Mouse (Mus musculus) hindbrain, embryonic 14.5 days (tissue): ENCODE measurements at regions not wholly inside any gene's neighbourhood (a gene's known extent, or its start where the extent isn't known, plus 50 kb on each side); places are given as distances from the start of the nearest gene placed in this dataset.

ENCODE experiments used
- ATAC-seq: fragments of 200-750 bp; cut with Nextera tagmentation; 2 replicates; pipeline ENCODE4 v1.8.0; 2017; ENCODE audit warnings: moderate number of reproducible peaks, mild to moderate bottlenecking, moderate TSS enrichment, moderate library complexity; ENCODE audit not compliant: low FRiP score
- DNase-seq: peaks from one replicate; pipeline ENCODE4 v3.0.0-alpha.2; 2015; ENCODE audit warnings: low spot score
- H3K27ac ChIP-seq: fragments of 300-500 bp; sonication (generic); 2 replicates; pipeline ENCODE4 v1.5.1; 2014; ENCODE audit warnings: mild to moderate bottlenecking, moderate library complexity
- H3K27me3 ChIP-seq: fragments of 300-500 bp; sonication (generic); 2 replicates; pipeline ENCODE4 v1.6.1; 2014; ENCODE audit warnings: mild to moderate bottlenecking, low read length, mixed read lengths; ENCODE audit not compliant: control insufficient read depth, insufficient read depth
- H3K36me3 ChIP-seq: fragments of 300-500 bp; sonication (generic); replicated peaks from 2 replicates; pipeline ENCODE4 v1.6.1; 2014; ENCODE audit not compliant: control insufficient read depth, insufficient read depth
- H3K4me1 ChIP-seq: fragments of 300-500 bp; sonication (generic); replicated peaks from 2 replicates; pipeline ENCODE4 v1.6.1; 2014; ENCODE audit warnings: antibody characterized with exemption, low read length, mixed read lengths; ENCODE audit not compliant: control insufficient read depth, insufficient read depth
- H3K4me2 ChIP-seq: fragments of 300-500 bp; sonication (generic); replicated peaks from 2 replicates; pipeline ENCODE4 v1.6.1; 2014; ENCODE audit warnings: mild to moderate bottlenecking, moderate library complexity
- H3K4me3 ChIP-seq: fragments of 300-500 bp; sonication (generic); replicated peaks from 2 replicates; pipeline ENCODE4 v1.5.1; 2014; ENCODE audit warnings: mild to moderate bottlenecking, low read length
- H3K9ac ChIP-seq: fragments of 300-500 bp; sonication (generic); 2 replicates; pipeline ENCODE4 v1.6.1; 2014
- H3K9me3 ChIP-seq: fragments of 300-500 bp; sonication (generic); 2 replicates; pipeline ENCODE4 v1.6.1; 2016; ENCODE audit warnings: low read length; ENCODE audit not compliant: control insufficient read depth
- WGBS: fragments of 180-500 bp; shearing (Covaris S2); extraction: QIAGEN DNeasy Blood & Tissue Kit; methylation state at CpG from one replicate; pipeline ENCODE4 v1.1.7; 2014; 5-methylcytosine and 5-hydroxymethylcytosine counted together

DNA sequence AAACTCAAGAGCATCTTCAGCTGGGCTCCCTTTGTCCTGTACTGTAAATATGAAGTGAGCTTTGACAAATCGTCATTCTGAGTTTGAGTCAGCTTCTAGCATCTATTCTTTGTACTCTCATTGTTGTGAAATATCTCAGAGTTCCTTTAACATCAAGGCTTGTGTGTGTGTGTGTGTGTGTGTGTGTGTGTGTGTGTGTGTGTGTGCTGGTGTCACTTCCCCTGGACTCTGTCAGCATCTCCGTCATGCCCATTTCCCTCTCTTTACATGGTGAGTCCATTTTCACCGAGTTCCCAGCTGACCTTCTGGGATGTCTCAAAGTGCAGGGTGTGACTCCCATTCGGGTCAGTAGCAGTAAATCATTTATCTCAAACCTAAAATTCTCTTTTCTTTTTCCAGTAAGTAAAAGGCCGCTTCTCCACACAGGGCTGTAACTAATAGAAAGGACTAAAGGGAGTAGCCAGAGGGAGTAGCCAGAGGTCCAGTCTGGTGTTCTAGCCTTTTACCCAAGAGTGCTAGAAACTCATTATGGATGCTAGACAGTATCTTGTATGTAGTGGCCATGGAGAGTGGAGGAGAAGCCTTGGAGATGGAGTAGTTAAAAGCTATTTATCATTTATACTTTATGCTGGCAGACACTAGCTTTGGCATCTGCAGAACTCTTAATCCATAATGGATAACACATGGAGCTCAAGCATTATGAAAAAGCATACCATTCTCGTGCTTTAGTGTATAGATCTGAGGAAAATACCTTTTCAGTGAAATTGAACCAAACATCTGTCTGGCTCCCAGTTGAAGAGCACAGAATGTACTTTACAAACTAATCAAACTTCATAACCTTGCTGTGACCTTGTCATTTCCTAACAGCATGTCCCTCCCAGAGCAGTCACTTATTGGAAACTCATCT is 85.6 kb upstream of the Thbs1 start:
- Histone ChIP-seq H3K27ac (no peak overlapping the region), H3K4me1 (no peaks in the 10 kb centered on the region), H3K36me3 (no peaks in the 10 kb centered on the region), H3K27me3 (no peaks in the 10 kb centered on the region), H3K9ac (no peak overlapping the region), H3K4me2 (no peak overlapping the region), H3K9me3 (no peaks in the 10 kb centered on the region), H3K4me3 (no peak overlapping the region)
- DNase-seq, result no peak
- 83% methylated on average over 6 of the region's 6 CpGs for WGBS
- no peak for ATAC-seq

DNA sequence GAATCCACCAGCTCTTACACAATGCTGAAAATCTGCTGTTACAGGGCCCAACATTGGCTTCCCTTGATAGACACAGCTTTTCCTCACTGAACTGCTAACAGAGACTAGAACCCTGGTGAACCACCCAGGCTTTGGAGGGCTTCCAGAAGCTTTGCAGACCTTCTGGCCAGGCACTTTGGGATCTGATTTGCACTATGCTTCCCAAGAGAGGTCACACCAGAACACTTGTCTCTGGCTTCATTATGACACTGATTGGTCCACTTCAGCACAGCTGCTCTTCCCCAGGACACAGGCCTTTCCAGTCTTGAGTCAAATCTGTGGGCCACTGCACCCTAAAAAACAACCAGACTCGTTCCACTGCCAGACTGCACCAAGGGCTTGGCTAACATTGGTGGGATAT is 82.8 kb upstream of the Thbs1 start:
- WGBS, result 70% methylated on average over 1 of the region's 1 CpGs
- no peaks in the 10 kb centered on the region for H3K36me3 ChIP-seq

DNA sequence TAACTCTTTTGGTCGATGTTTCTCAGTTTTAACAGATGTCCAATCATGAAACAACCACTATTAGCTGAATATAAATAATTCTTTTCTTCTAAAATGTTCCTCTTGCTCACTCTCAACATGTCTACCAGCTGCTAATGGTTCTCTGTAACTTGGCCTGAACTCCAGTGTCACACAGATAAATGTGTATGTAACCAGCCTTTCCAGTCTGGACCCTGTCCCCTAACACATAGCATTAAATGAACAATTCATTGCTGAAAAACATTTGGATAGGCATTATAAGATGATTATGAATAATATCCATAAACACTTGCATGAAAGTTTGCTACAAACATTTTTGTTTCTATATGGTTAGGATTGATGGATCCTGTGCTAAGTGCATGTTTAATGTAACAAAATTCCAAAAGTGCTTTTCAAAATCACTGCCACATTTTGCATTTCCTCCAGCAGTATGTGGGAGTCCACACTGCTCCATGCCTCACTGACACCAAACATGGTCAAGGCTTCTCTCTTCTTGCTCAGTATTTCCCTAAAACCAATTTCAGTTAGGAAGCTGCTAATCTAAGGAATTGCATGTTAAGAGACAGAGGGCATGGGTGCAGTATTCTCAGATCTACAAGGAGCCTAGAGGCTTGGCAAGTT is 82.1 kb upstream of the Thbs1 start:
- 74% methylated on average over 1 of the region's 1 CpGs for WGBS
- Histone ChIP-seq H3K9me3 (no peaks in the 10 kb centered on the region), H3K4me3 (no peak overlapping the region), H3K9ac (no peak overlapping the region), H3K4me1 (no peaks in the 10 kb centered on the region), H3K27ac (no peak overlapping the region), H3K4me2 (no peak overlapping the region), H3K27me3 (no peaks in the 10 kb centered on the region), H3K36me3 (no peaks in the 10 kb centered on the region)
- ATAC-seq, result no peak
- no peak for DNase-seq

More for the DNA sequence above, 82.8 kb upstream of the Thbs1 start:
- no peaks in the 10 kb centered on the region for H3K4me1 ChIP-seq
- H3K9ac ChIP-seq, result no peak overlapping the region
- no peak overlapping the region for H3K4me3 ChIP-seq
- no peak overlapping the region for H3K27ac ChIP-seq
- H3K27me3 ChIP-seq, result no peaks in the 10 kb centered on the region
- DNase-seq (no peak), ATAC-seq (no peak)
- no peak overlapping the region for H3K4me2 ChIP-seq
- H3K9me3 ChIP-seq, result no peaks in the 10 kb centered on the region

DNA sequence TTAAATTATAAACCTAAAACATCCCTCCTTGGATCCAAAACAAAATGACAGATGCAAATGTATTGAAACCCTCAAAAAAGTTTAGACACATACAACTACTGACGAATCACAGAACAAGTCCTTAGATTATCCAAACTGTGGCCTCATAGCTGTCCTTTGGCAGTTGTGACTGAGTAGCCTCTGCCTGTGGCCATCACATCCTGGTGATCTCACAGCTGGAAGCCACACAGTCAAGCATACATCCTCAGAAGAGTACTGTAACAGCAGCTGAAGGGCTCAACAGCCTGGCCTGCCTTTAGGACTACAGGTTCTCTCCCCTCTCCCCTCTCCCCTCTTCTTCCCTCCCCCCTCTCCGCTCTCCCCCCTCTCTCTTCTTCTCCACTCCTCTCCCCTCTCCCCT is 80.0 kb upstream of the Thbs1 start:
- no peak overlapping the region for H3K27ac ChIP-seq
- WGBS, result 73% methylated on average over 2 of the region's 2 CpGs
- DNase-seq (no peak), ATAC-seq (no peak)
- H3K27me3 ChIP-seq, result no peaks in the 10 kb centered on the region
- H3K9me3 ChIP-seq, result no peaks in the 10 kb centered on the region
- no peaks in the 10 kb centered on the region for H3K4me1 ChIP-seq
- no peaks in the 10 kb centered on the region for H3K36me3 ChIP-seq
- no peak overlapping the region for H3K4me3 ChIP-seq
- no peak overlapping the region for H3K4me2 ChIP-seq
- H3K9ac ChIP-seq, result no peak overlapping the region

DNA sequence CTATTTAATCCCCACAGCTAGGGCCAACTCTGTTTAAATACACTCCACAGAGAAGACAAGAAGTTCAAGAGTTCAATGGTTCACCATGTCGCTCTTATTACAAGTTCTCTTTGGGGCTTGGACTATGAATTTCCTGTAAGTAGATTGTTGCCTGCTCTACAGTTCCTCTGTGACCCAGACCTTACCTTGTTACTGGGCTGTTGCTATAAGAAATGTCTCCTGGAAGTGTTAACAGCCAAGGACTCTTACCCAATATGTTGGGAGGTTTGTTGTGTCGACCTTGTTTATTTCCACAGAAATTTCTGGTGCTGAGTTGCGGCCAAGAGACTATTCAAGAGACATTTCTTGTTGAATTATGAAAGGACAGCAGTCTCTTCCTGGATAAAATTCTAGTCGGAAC is 78.3 kb upstream of the Thbs1 start:
- no peaks in the 10 kb centered on the region for H3K4me1 ChIP-seq
- DNase-seq (no peak), ATAC-seq (no peak)
- H3K27me3 ChIP-seq, result no peaks in the 10 kb centered on the region
- H3K4me2 ChIP-seq, result no peak overlapping the region
- no peaks in the 10 kb centered on the region for H3K36me3 ChIP-seq
- WGBS, result 93% methylated on average over 4 of the region's 4 CpGs
- no peak overlapping the region for H3K27ac ChIP-seq
- H3K9ac ChIP-seq, result no peak overlapping the region
- no peak overlapping the region for H3K4me3 ChIP-seq
- no peaks in the 10 kb centered on the region for H3K9me3 ChIP-seq

DNA sequence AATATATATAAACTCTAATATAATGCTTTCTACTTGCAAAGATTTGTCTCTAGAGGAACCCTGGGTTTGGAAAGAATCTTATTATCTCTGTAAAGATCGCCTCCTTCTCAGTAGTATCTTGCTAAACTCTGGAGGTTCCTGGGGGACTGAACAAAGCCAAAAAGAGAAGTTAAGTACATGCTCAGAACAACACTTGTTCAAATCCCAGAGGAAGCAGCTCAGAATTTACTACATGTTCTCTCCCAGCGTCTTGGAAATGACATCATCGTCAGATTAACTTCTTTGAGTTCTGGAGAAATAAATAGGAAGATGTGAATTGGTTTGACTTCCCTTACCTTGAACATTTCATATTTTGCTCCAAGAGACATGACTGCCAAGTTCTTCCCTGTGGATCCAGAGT is 77.7 kb upstream of the Thbs1 start:
- Histone ChIP-seq H3K4me2 (no peak overlapping the region), H3K27ac (no peak overlapping the region), H3K9ac (no peak overlapping the region), H3K36me3 (no peaks in the 10 kb centered on the region), H3K9me3 (no peaks in the 10 kb centered on the region), H3K4me1 (no peaks in the 10 kb centered on the region), H3K27me3 (no peaks in the 10 kb centered on the region), H3K4me3 (no peak overlapping the region)
- ATAC-seq, result no peak
- no peak for DNase-seq
- WGBS, result 90% methylated on average over 3 of the region's 3 CpGs

DNA sequence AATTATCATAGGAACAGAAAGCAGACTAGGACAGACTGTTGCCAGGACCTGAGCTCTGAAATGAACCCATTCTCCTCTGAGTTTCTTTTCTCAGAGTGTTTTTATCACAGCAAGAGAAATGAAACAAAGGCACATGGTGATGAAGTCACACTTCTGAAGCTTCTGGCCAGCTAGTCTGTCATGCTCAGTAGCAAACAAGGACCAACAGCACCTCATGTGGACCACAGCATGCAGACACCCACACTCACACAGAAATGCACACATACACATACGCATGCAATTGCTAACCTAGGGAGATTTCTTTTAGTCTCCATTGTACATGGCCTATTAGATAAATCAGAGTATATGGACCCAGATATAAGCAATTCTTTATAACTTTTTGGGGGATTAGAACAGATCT is 76.3 kb upstream of the Thbs1 start:
- no peak overlapping the region for H3K9ac ChIP-seq
- no peaks in the 10 kb centered on the region for H3K9me3 ChIP-seq
- DNase-seq (no peak), ATAC-seq (no peak)
- H3K4me3 ChIP-seq, result no peak overlapping the region
- H3K27me3 ChIP-seq, result no peaks in the 10 kb centered on the region
- H3K4me2 ChIP-seq, result no peak overlapping the region
- no peaks in the 10 kb centered on the region for H3K36me3 ChIP-seq
- H3K4me1 ChIP-seq, result no peaks in the 10 kb centered on the region
- no peak overlapping the region for H3K27ac ChIP-seq
- WGBS, result 100% methylated on average over 1 of the region's 1 CpGs

DNA sequence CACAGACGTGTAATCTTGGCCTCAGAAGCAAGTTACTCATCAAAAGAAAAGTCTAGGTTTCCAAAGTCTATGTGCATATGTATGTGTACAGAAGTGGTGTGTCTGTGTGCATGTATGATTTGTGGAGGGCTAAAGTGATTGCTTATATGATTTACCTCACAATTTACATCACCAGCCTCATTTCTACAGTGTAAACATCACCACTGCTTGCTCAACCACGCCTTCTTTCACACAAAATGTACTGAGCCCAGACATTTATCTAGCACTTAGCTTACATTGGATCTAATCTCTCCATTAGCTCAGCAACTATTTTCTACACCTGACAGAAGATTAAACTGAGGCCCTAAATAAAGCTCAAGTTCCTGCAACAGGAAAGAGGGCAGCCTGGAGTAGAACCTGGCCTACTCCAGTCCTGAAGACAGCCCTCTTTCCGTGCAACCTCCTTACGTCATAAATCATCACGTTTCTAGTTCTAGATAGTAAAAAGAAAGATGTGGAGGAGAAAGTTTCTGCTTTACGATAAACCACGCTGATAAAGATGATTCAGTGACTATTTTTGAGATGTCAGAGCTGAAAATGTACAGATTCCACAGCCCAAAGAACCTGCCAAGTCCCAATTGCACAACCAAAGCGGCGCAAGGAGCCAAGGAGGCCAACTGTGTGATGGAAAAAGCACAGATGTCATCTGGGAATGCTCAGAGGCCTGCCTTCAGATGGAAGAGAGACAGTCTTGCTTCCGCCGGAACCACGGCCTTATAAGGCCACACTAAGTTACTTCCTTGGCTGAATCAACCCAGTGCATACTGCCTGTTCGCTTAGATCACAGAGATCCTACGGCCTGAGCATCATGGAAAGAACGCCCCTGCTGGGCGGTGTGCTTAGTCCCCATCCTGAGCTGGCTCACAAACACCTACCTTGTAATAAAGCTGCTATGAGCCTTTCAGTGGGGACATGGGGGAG is 72.5 kb upstream of the Thbs1 start:
- H3K4me1 ChIP-seq, result no peaks in the 10 kb centered on the region
- WGBS, result 92% methylated on average over 16 of the region's 16 CpGs
- ATAC-seq (no peak), DNase-seq (no peak)
- no peak overlapping the region for H3K4me3 ChIP-seq
- no peaks in the 10 kb centered on the region for H3K9me3 ChIP-seq
- H3K4me2 ChIP-seq, result no peak overlapping the region
- H3K27me3 ChIP-seq, result no peaks in the 10 kb centered on the region
- H3K27ac ChIP-seq, result no peak overlapping the region
- H3K36me3 ChIP-seq, result no peaks in the 10 kb centered on the region
- H3K9ac ChIP-seq, result no peak overlapping the region

DNA sequence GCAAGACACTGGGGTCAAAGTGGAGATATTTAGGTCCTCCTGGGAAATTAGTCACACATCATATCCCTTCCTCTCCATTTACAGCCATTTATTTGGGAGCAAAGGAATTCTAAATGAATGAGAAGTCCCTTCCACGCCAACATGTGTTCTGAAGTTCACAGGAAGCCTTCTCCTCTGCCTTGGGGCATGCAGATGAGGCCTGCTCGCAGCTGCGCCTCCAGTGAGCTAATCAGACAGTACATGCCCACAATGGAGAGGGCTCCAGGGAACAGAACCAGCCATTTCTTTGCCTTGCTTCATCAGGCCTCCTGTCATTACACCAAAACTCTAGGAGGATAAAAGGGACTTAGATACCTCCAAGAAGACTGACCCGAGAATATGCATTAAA is 71.9 kb upstream of the Thbs1 start:
- DNase-seq (no peak), ATAC-seq (no peak)
- H3K27ac ChIP-seq, result no peak overlapping the region
- no peak overlapping the region for H3K4me2 ChIP-seq
- no peaks in the 10 kb centered on the region for H3K27me3 ChIP-seq
- WGBS, result 71% methylated on average over 4 of the region's 4 CpGs
- H3K9ac ChIP-seq, result no peak overlapping the region
- H3K4me3 ChIP-seq, result no peak overlapping the region
- H3K9me3 ChIP-seq, result no peaks in the 10 kb centered on the region
- no peaks in the 10 kb centered on the region for H3K4me1 ChIP-seq
- H3K36me3 ChIP-seq, result no peaks in the 10 kb centered on the region
